8 mouse cellular contexts compared by ENCODE assay signal in the genomic region with DNA sequence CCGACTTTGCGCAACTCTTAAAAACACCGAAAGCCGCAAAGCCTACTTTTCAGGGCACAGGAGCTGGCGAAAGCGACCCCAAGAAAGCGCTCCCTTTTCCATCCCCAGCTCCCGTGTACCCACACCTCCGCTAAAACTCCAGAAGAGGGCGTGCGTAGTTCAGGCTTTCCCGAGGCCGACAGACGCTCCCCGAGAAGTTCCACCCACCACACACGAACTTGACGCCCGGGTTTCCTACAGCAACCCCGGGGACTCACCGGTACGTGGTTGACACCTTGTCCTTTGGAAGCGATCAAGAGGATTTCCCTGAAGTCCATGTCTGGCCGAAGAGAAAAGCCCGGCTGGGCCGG. TPM values are rescaled to one million over a fixed set of nuclear protein-coding genes. Genes with fewer than 3 reads are reported as not detected.
A peak's percentile ranks its signal among the peaks of the same experiment; 100 is the strongest.
DNase-seq lines count a peak whose midpoint lies in the region; ATAC-seq and TF ChIP-seq lines count a peak whose summit lies in the region.

No protein-coding gene starts in this region.

- peak; percentile 51 for TF ChIP-seq CTCF in left cerebral cortex, adult 2 months (IDR thresholded peaks at IDR 0.05)

- peak; percentile 64 for ATAC-seq in hindbrain, embryonic 14.5 days (ENCODE audit: low FRiP score)
- ATAC-seq in midbrain, embryonic 11.5 days (ENCODE audit: low FRiP score): peak; percentile 71

- H3K4me3 ChIP-seq in left cerebral cortex, adult 2 months: peak overlapping the region; percentile 75
- H3K4me3 ChIP-seq in hindbrain, embryonic 14.5 days (replicated peaks; ENCODE audit: low read length): peak overlapping the region; percentile 75
- H3K4me3 ChIP-seq in midbrain, embryonic 11.5 days (ENCODE audit: low read depth, low read length): peak overlapping the region; percentile 58

- no peak for DNase-seq in left cerebral cortex, adult 2 months (ENCODE audit: extremely low spot score in 1 of 2, low spot score in 2 of 2)
- no peak for DNase-seq in left cerebral cortex, adult 18-20 months (ENCODE audit: low spot score in 2 of 2)
- peak; percentile 66 for DNase-seq in c-Kit-negative CD71-positive TER-119-positive erythroid progenitor cells, embryonic 14.5 days (ENCODE audit: low read depth, low spot score)
- no peak for DNase-seq in hindbrain, embryonic 14.5 days (ENCODE audit: low spot score)
- no peak for DNase-seq in midbrain, embryonic 11.5 days (ENCODE audit: low spot score, missing footprints)
- DNase-seq in cerebellum, postnatal 14 days: no peak
- no peak for DNase-seq in cerebellum, adult 9-11 months
- DNase-seq in ovary, postnatal 10 days (ENCODE audit: low spot score): no peak

- under 1% methylated on average over 25 of the region's 25 CpGs for WGBS in hindbrain, embryonic 14.5 days
- WGBS in midbrain, embryonic 11.5 days: 0% methylated on average over 25 of the region's 25 CpGs

- H3K4me1 ChIP-seq in hindbrain, embryonic 14.5 days (replicated peaks; ENCODE audit: control insufficient read depth, insufficient read depth, low read length): peaks cover 34% of the 10 kb centered on the region
- H3K4me1 ChIP-seq in midbrain, embryonic 11.5 days (ENCODE audit: control insufficient read depth, insufficient read depth, low read length): peaks cover 19% of the 10 kb centered on the region

- H3K27ac ChIP-seq in left cerebral cortex, adult 2 months: peak overlapping the region; percentile 95
- peak overlapping the region; percentile 91 for H3K27ac ChIP-seq in hindbrain, embryonic 14.5 days
- H3K27ac ChIP-seq in midbrain, embryonic 11.5 days (ENCODE audit: low read depth, low read length): peak overlapping the region; percentile 37

- H3K27me3 ChIP-seq in hindbrain, embryonic 14.5 days (ENCODE audit: control insufficient read depth, insufficient read depth, low read length): no peaks in the 10 kb centered on the region
- no peaks in the 10 kb centered on the region for H3K27me3 ChIP-seq in midbrain, embryonic 11.5 days (ENCODE audit: control insufficient read depth, insufficient read depth, low read length)

- intact Hi-C loops in left cerebral cortex, adult 2 months (cut with DNase I): loop anchor here (1.0 to 5.0 kb wide), 5 partner anchors 21 to 210 kb away; a partner anchor contains a TSS

- H3K9me3 ChIP-seq in hindbrain, embryonic 14.5 days (ENCODE audit: control insufficient read depth, low read length): no peaks in the 10 kb centered on the region
- H3K9me3 ChIP-seq in midbrain, embryonic 11.5 days (ENCODE audit: control insufficient read depth, low read length): no peaks in the 10 kb centered on the region

- H3K4me2 ChIP-seq in hindbrain, embryonic 14.5 days (replicated peaks): peak overlapping the region; percentile 90
- peak overlapping the region; percentile 86 for H3K4me2 ChIP-seq in midbrain, embryonic 11.5 days

- H3K36me3 ChIP-seq in hindbrain, embryonic 14.5 days (replicated peaks; ENCODE audit: control insufficient read depth, insufficient read depth): no peaks in the 10 kb centered on the region
- no peaks in the 10 kb centered on the region for H3K36me3 ChIP-seq in midbrain, embryonic 11.5 days (ENCODE audit: control insufficient read depth, insufficient read depth, low read length)

- H3K9ac ChIP-seq in hindbrain, embryonic 14.5 days: peak overlapping the region; percentile 76
- peak overlapping the region; percentile 64 for H3K9ac ChIP-seq in midbrain, embryonic 11.5 days (ENCODE audit: low read length)

RNA-seq across cellular contexts. Expression of a gene that starts 0.4 kb away (rescaled TPM):
- total RNA-seq in left cerebral cortex, adult 2 months (2021): 10 to 100 TPM; 16.2 to 18.4 TPM
- 10 to 100 TPM; 17.4 to 20.2 TPM for total RNA-seq in left cerebral cortex, adult 18-20 months (2021)
- polyA plus RNA-seq in hindbrain, embryonic 14.5 days (2014; fragmentation: Nextera tagmentation; extraction: Ambion mirVana): 7.7 and 8.0 TPM in 2 replicates
- polyA plus RNA-seq in midbrain, embryonic 11.5 days (2014; fragmentation: Nextera tagmentation; extraction: Ambion mirVana): 12.5 and 13.3 TPM in 2 replicates

RNA-seq across cellular contexts. Expression of a gene that starts 24.4 kb away (rescaled TPM):
- not detected for total RNA-seq in left cerebral cortex, adult 2 months (2021)
- not detected for total RNA-seq in left cerebral cortex, adult 18-20 months (2021)
- not detected in 2 replicates for polyA plus RNA-seq in hindbrain, embryonic 14.5 days (2014; fragmentation: Nextera tagmentation; extraction: Ambion mirVana)
- not detected in 2 replicates for polyA plus RNA-seq in midbrain, embryonic 11.5 days (2014; fragmentation: Nextera tagmentation; extraction: Ambion mirVana)

RNA-seq across cellular contexts. Expression of a gene that starts 42.6 kb away (rescaled TPM):
- total RNA-seq in left cerebral cortex, adult 2 months (2021): 10 to 100 TPM; 12.5 to 14.7 TPM
- total RNA-seq in left cerebral cortex, adult 18-20 months (2021): 10 to 100 TPM; 13.2 to 13.5 TPM
- 21.0 and 22.1 TPM in 2 replicates for polyA plus RNA-seq in hindbrain, embryonic 14.5 days (2014; fragmentation: Nextera tagmentation; extraction: Ambion mirVana)
- 9.7 and 10.0 TPM in 2 replicates for polyA plus RNA-seq in midbrain, embryonic 11.5 days (2014; fragmentation: Nextera tagmentation; extraction: Ambion mirVana)

RNA-seq across cellular contexts. Expression of a gene that starts 49.5 kb away (rescaled TPM):
- total RNA-seq in left cerebral cortex, adult 2 months (2021): 10 to 100 TPM; 11.7 to 13.2 TPM
- total RNA-seq in left cerebral cortex, adult 18-20 months (2021): 10 to 100 TPM; 15.7 to 17.2 TPM
- polyA plus RNA-seq in hindbrain, embryonic 14.5 days (2014; fragmentation: Nextera tagmentation; extraction: Ambion mirVana): 5.3 and 5.6 TPM in 2 replicates
- 14.3 and 14.8 TPM in 2 replicates for polyA plus RNA-seq in midbrain, embryonic 11.5 days (2014; fragmentation: Nextera tagmentation; extraction: Ambion mirVana)

Comparison
In these comparisons a context has a peak if more than half of its experiments do, and no peak if none do; other contexts are left out.
1. H3K27ac ChIP-seq: peak in every context shown above with its lines; median percentile 95 in left cerebral cortex, adult 2 months; 91 in hindbrain, embryonic 14.5 days; 37 in midbrain, embryonic 11.5 days.